Mouse (Mus musculus) brain, adult 2 months (tissue): ENCODE results near the gene Dgkd.
A peak's percentile ranks its signal among the peaks of the same experiment; 100 is the strongest.

Experiments
- DNase-seq: peaks from one replicate; pipeline ENCODE4 v3.0.0; 2011; ENCODE audit warnings: low read depth, low spot score

Gene Dgkd

GRCm38 (mm10) chr1:87935095-87935494 lies 82.0 kb downstream of the Dgkd start:
- peak; percentile 61 for DNase-seq

GRCm38 (mm10) chr1:87935546-87935945 lies 82.5 kb downstream of the Dgkd start:
- DNase-seq: no peak

- DNase-seq: peak; percentile 80
Observed at GRCm38 (mm10) chr1:87936075-87936474, 83.0 kb downstream of the Dgkd start.

GRCm38 (mm10) chr1:87936516-87936915 lies 83.4 kb downstream of the Dgkd start:
- peak; percentile 72 for DNase-seq

GRCm38 (mm10) chr1:87941765-87942164 lies 88.7 kb downstream of the Dgkd start:
- no peak for DNase-seq

- DNase-seq: peak; percentile 52
Observed at GRCm38 (mm10) chr1:87947681-87948091, 94.6 kb downstream of the Dgkd start.

- DNase-seq: no peak
Observed at GRCm38 (mm10) chr1:87951641-87952040, 98.6 kb downstream of the Dgkd start.

GRCm38 (mm10) chr1:87953073-87953472 lies 100.0 kb downstream of the Dgkd start:
- DNase-seq: no peak

- no peak for DNase-seq
Observed at GRCm38 (mm10) chr1:87958931-87959330, 105.8 kb downstream of the Dgkd start.

GRCm38 (mm10) chr1:87959532-87959931 lies 106.4 kb downstream of the Dgkd start:
- no peak for DNase-seq

- no peak for DNase-seq
Observed at GRCm38 (mm10) chr1:87959998-87960431, 106.9 kb downstream of the Dgkd start.

- no peak for DNase-seq
Observed at GRCm38 (mm10) chr1:87960752-87961151, 107.7 kb downstream of the Dgkd start.

- no peak for DNase-seq
Observed at GRCm38 (mm10) chr1:87961459-87962167, 108.5 kb downstream of the Dgkd start.

- no peak for DNase-seq
Observed at GRCm38 (mm10) chr1:87970381-87970780, 117.3 kb downstream of the Dgkd start.

- peak; percentile 34 for DNase-seq
Observed at GRCm38 (mm10) chr1:87982291-87982690, 129.2 kb downstream of the Dgkd start.

GRCm38 (mm10) chr1:87992716-87993115 lies 139.6 kb downstream of the Dgkd start:
- DNase-seq: no peak
